Mouse (Mus musculus) intestine, postnatal 0 days (tissue): ENCODE results near the gene Adgrg3. TPM values are rescaled to one million over a fixed set of nuclear protein-coding genes. Genes with fewer than 3 reads are reported as not detected.

Experiments
- ATAC-seq: fragments of 200-750 bp; cut with Nextera tagmentation; 2 replicates; pipeline ENCODE4 v1.8.0; 2017; ENCODE audit warnings: mild to moderate bottlenecking, moderate TSS enrichment, moderate library complexity
- H3K27ac ChIP-seq: fragments of 300-500 bp; sonication (generic); 2 replicates; pipeline ENCODE4 v1.5.1; 2014; ENCODE audit warnings: mild to moderate bottlenecking, low read depth, low read length, moderate library complexity
- H3K27me3 ChIP-seq: fragments of 300-500 bp; sonication (generic); replicated peaks from 2 replicates; pipeline ENCODE4 v1.6.1; 2014; ENCODE audit warnings: low read length, mixed read lengths; ENCODE audit not compliant: control insufficient read depth, insufficient read depth
- H3K36me3 ChIP-seq: fragments of 300-500 bp; sonication (generic); 2 replicates; pipeline ENCODE4 v1.6.1; 2014; ENCODE audit warnings: mild to moderate bottlenecking, moderate library complexity; ENCODE audit not compliant: control insufficient read depth, insufficient read depth
- H3K4me1 ChIP-seq: fragments of 300-500 bp; sonication (generic); replicated peaks from 2 replicates; pipeline ENCODE4 v1.6.1; 2014; ENCODE audit warnings: antibody characterized with exemption, low read length, mixed read lengths; ENCODE audit not compliant: control insufficient read depth, insufficient read depth
- H3K4me2 ChIP-seq: fragments of 300-500 bp; sonication (generic); replicated peaks from 2 replicates; pipeline ENCODE4 v1.6.1; 2014; ENCODE audit warnings: low read depth, mild to moderate bottlenecking, moderate library complexity
- H3K4me3 ChIP-seq: fragments of 300-500 bp; sonication (generic); 2 replicates; pipeline ENCODE4 v1.5.1; 2014; ENCODE audit warnings: low read depth, low read length
- H3K9ac ChIP-seq: fragments of 300-500 bp; sonication (generic); 2 replicates; pipeline ENCODE4 v1.6.1; 2014; ENCODE audit warnings: mild to moderate bottlenecking, low read depth, low read length
- H3K9me3 ChIP-seq: fragments of 300-500 bp; sonication (generic); 2 replicates; pipeline ENCODE4 v1.6.1; 2016; ENCODE audit warnings: mixed run types; ENCODE audit not compliant: control insufficient read depth
- CTCF ChIP-seq: sonication (generic); IDR thresholded peaks from 2 replicates; pipeline ENCODE4 v1.5.1; 2016; ENCODE audit warnings: low read depth, mild to moderate bottlenecking, control low read depth, antibody characterized with exemption, moderate library complexity
- WGBS: fragments of 180-500 bp; shearing (Covaris S2); extraction: QIAGEN DNeasy Blood & Tissue Kit; methylation state at CpG from one replicate; pipeline ENCODE4 v1.1.7; 2014; 5-methylcytosine and 5-hydroxymethylcytosine counted together
- polyA plus RNA-seq: library from polyadenylated mRNA; unstranded; fragments of >200 nt; fragmentation: Nextera tagmentation; extraction: Ambion mirVana; gene quantifications from 2 replicates; pipeline ENCODE4 v1.2.1, GENCODE M21; 2015

Gene Adgrg3
- polyA plus RNA-seq, 1 experiment from 2014 or later = 4.2 TPM

DNA sequence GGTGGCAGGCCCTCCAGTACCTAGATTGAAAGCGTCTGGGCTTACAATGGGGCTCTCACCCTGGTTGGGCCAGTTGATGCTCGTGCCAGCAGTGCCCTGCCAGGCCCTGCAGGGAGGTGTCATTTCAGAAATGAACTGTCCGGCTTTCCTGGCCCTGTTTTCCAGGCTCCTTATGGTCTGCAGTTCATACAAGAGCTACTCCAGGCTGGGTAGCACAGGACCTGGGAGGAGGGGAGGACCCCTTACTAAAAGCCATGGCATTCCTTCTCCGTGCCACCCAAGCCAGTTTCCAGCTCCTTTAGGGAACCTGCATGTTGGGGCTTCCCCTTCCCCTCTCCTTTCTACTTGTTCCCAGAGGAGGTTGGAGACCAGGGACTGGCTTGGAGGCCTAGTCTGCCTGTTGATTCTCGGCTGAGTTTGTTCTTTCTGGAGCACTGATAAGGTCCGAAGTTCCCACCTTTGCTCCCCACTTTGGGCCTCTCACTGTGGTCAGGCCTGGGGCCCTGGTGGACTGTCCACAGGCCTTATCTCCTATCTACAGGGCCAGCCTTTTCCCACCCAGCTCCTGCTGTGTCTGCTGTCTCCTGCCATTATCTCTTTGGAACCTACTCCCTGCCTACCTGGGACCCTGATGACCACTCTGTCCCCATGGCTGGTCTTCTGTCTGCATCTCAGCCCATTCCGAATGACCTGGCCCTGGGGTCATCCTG, 68.1 kb downstream of the Adgrg3 start:
- Histone ChIP-seq H3K4me3 (no peak overlapping the region), H3K36me3 (peaks cover 33% of the 10 kb centered on the region), H3K9ac (no peak overlapping the region), H3K4me2 (no peak overlapping the region), H3K9me3 (no peaks in the 10 kb centered on the region), H3K27ac (peak overlapping the region; percentile 68), H3K4me1 (no peaks in the 10 kb centered on the region; the same call in 1 of the 2 replicates), H3K27me3 (no peaks in the 10 kb centered on the region)
- WGBS = 71% methylated on average over 7 of the region's 7 CpGs
- no peak for ATAC-seq
- no peak for TF ChIP-seq CTCF

DNA sequence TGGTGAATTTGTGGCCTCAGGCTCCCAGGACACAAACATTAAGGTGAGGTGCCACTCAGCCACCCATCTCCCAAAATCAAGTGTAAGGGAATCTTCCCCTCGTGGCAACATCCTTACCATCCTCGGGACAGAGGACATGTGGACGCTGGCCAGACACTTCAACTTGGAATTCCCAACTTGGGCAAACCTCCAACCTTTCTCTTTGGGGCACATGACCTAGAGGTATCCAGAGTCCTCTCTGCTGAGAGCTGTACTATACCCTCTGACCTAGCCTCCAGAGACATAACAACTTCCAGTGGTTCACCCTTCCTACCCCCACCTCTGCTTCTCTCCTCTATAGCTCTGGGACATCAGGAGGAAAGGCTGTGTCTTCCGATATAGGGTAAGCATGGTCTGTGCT, 76.1 kb downstream of the Adgrg3 start:
- no peak overlapping the region for H3K4me3 ChIP-seq
- H3K27ac ChIP-seq = no peak overlapping the region
- no peaks in the 10 kb centered on the region for H3K9me3 ChIP-seq
- ATAC-seq = no peak
- peaks cover 48% of the 10 kb centered on the region for H3K36me3 ChIP-seq
- no peaks in the 10 kb centered on the region for H3K27me3 ChIP-seq
- no peak overlapping the region for H3K4me2 ChIP-seq
- no peaks in the 10 kb centered on the region for H3K4me1 ChIP-seq
- TF ChIP-seq CTCF = no peak
- WGBS = 83% methylated on average over 4 of the region's 4 CpGs
- H3K9ac ChIP-seq = no peak overlapping the region

Other genes with a start within 250 kb of the Adgrg3 start
- gene Cx3cl1, start 245.7 kb upstream of the Adgrg3 start, polyA plus RNA-seq = 91.8 and 95.5 TPM in 2 replicates
- 1.2 and 1.3 TPM in 2 replicates for gene Ccl17, start 207.2 kb upstream of the Adgrg3 start, polyA plus RNA-seq
- gene Coq9, start 179.4 kb upstream of the Adgrg3 start, polyA plus RNA-seq = 79.4 and 80.7 TPM in 2 replicates
- gene Ciapin1, start 179.3 kb upstream of the Adgrg3 start, polyA plus RNA-seq = 88.1 and 95.1 TPM in 2 replicates
- gene Polr2c, start 160.2 kb upstream of the Adgrg3 start, polyA plus RNA-seq = 70.4 and 75.1 TPM in 2 replicates
- gene Dok4, start 141.4 kb upstream of the Adgrg3 start, polyA plus RNA-seq = 51.0 and 52.1 TPM in 2 replicates
- 7.2 and 7.7 TPM in 2 replicates for gene Ccdc102a, start 99.6 kb upstream of the Adgrg3 start, polyA plus RNA-seq
- gene Adgrg5, start 94.0 kb upstream of the Adgrg3 start, polyA plus RNA-seq = 1.3 and 1.5 TPM in 2 replicates
- gene Adgrg1, start 42.9 kb upstream of the Adgrg3 start, polyA plus RNA-seq = 22.3 and 22.7 TPM in 2 replicates
- gene Drc7, start 37.4 kb downstream of the Adgrg3 start, polyA plus RNA-seq = not detected in 2 replicates
- gene Katnb1, start 63.5 kb downstream of the Adgrg3 start, polyA plus RNA-seq = 12.7 and 14.2 TPM in 2 replicates
- gene Kifc3, start 185.1 kb downstream of the Adgrg3 start, polyA plus RNA-seq = 20.9 and 21.1 TPM in 2 replicates